Mouse (Mus musculus) G1E (cell line): Measurements from ENCODE around the gene Gmppa.

Experiments used
- CTCF ChIP-seq: IDR thresholded peaks from 2 replicates; pipeline ENCODE4 v1.5.1; 2012; ENCODE audit warnings: low read depth, low read length, inconsistent platforms, mixed read lengths
- POLR2AphosphoS5 ChIP-seq: IDR thresholded peaks from 2 replicates; pipeline ENCODE4 v1.6.1; 2012; ENCODE audit warnings: low read depth, low read length, inconsistent platforms; ENCODE audit not compliant: insufficient replicate concordance

GRCm38 (mm10) chr1:75393139-75393538 is 42.6 kb upstream of the Gmppa start:
- TF ChIP-seq CTCF: no peak
- no peak for TF ChIP-seq POLR2AphosphoS5
